ENCODE assay signal across 18 mouse cellular contexts in the genomic region with DNA sequence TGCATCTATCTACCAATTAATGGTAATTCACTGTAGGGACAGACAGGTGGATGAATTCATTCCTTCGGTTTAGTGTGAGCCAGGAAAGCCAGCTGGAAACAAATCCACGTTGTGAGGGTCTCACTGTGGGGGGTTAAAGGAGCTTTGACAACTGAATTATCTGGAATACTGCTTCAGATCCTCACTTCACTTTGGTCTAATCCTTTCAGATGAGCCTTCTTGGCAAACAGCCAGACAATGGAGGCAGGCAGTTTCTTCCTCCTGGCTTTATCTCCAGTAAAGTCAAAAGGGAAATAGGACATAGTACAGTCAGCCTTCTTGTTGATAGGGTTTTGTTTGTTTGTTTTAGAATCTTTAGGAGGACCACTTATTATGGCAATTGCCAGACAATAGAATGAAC. TPM values are rescaled to one million over a fixed set of nuclear protein-coding genes. Genes with fewer than 3 reads are reported as not detected.
DNase-seq lines count a peak whose midpoint lies in the region; ATAC-seq lines count a peak whose summit lies in the region.
"Had no signal": no experiment of that assay in that cellular context is flagged by ENCODE, and none has a peak within 500 bp of the region (broad histone marks: within the 10 kb centered on the region; RNA-seq: fewer than 3 reads in every experiment).

No protein-coding gene starts in this region.

- 0% methylated on average over 2 of the region's 2 CpGs for WGBS in forebrain, embryonic 14.5 days
- WGBS in forebrain, embryonic 15.5 days, result 0% methylated on average over 2 of the region's 2 CpGs

- no peak overlapping the region for H3K4me3 ChIP-seq in forebrain, embryonic 14.5 days (ENCODE audit: low read depth, low read length)
- H3K4me3 ChIP-seq in forebrain, embryonic 15.5 days, result no peak overlapping the region
- H3K4me3 ChIP-seq: heart, adult 2 months; limb, embryonic 13.5 days; lung, embryonic 15.5 days; neural tube, embryonic 15.5 days had no signal

- H3K27me3 ChIP-seq in forebrain, embryonic 14.5 days (replicated peaks; ENCODE audit: control insufficient read depth, insufficient read depth, low read length), result no peaks in the 10 kb centered on the region
- H3K27me3 ChIP-seq in forebrain, embryonic 15.5 days, result no peaks in the 10 kb centered on the region
- H3K27me3 ChIP-seq: limb, embryonic 13.5 days; lung, embryonic 15.5 days; neural tube, embryonic 15.5 days; Patski had no signal

- intact Hi-C loops in left cerebral cortex, postnatal 4 days (cut with DNase I), result no loop called here
- intact Hi-C loops in left cerebral cortex, postnatal 36 days (cut with DNase I), result no loop called here

- no peak overlapping the region for H3K27ac ChIP-seq in forebrain, embryonic 14.5 days (ENCODE audit: low read depth, low read length)
- no peak overlapping the region for H3K27ac ChIP-seq in forebrain, embryonic 15.5 days (replicated peaks)
- H3K27ac ChIP-seq: heart, adult 2 months; limb, embryonic 13.5 days; lung, embryonic 15.5 days; neural tube, embryonic 15.5 days had no signal

- H3K4me2 ChIP-seq in forebrain, embryonic 14.5 days (ENCODE audit: low read length), result no peak overlapping the region
- H3K4me2 ChIP-seq in forebrain, embryonic 15.5 days (replicated peaks), result no peak overlapping the region
- H3K4me2 ChIP-seq: limb, embryonic 13.5 days; lung, embryonic 15.5 days; neural tube, embryonic 15.5 days had no signal

- H3K9ac ChIP-seq in forebrain, embryonic 14.5 days (ENCODE audit: low read length), result no peak overlapping the region
- H3K9ac ChIP-seq in forebrain, embryonic 15.5 days (replicated peaks), result no peak overlapping the region
- H3K9ac ChIP-seq: limb, embryonic 13.5 days; lung, embryonic 15.5 days; neural tube, embryonic 15.5 days had no signal

- peak; percentile 63 for DNase-seq in forebrain, embryonic 14.5 days (ENCODE audit: low spot score)
- peak; percentile 57 for DNase-seq in left cerebral cortex, postnatal 4 days
- no peak for DNase-seq in left cerebral cortex, postnatal 36 days (ENCODE audit: low spot score in 2 of 2)
- DNase-seq in A20 (ENCODE audit: low read depth, low spot score) (peak; percentile 26), adipocyte (ENCODE audit: low spot score) (peak; percentile 55)
- DNase-seq in spleen, postnatal 10 days (ENCODE audit: low spot score in 2 of 2), result no peak
- no peak for DNase-seq in gastrocnemius, postnatal 10 days
- DNase-seq: adrenal gland, postnatal 25 days; heart, adult 2 months; heart, postnatal 36 days; layer of hippocampus, postnatal 36 days; right cerebral cortex, postnatal 25 days; thymus, postnatal 25 days had no signal

- 0 out of 2 replicates have a peak, but pooled peaks cover 3% of the 10 kb centered on the region for H3K4me1 ChIP-seq in forebrain, embryonic 14.5 days (ENCODE audit: control insufficient read depth, insufficient read depth, low read length)
- H3K4me1 ChIP-seq in forebrain, embryonic 15.5 days, result no peaks in the 10 kb centered on the region
- H3K4me1 ChIP-seq: limb, embryonic 13.5 days; lung, embryonic 15.5 days; neural tube, embryonic 15.5 days had no signal

- H3K36me3 ChIP-seq in forebrain, embryonic 14.5 days (ENCODE audit: control insufficient read depth, insufficient read depth, low read length), result no peaks in the 10 kb centered on the region
- H3K36me3 ChIP-seq in forebrain, embryonic 15.5 days, result no peaks in the 10 kb centered on the region
- H3K36me3 ChIP-seq: limb, embryonic 13.5 days; lung, embryonic 15.5 days; neural tube, embryonic 15.5 days had no signal

- no peak for ATAC-seq in forebrain, embryonic 14.5 days
- ATAC-seq in forebrain, embryonic 15.5 days (replicated peaks), result no peak
- ATAC-seq: Patski had no signal

- H3K9me3 ChIP-seq in forebrain, embryonic 14.5 days (replicated peaks; ENCODE audit: control insufficient read depth, low read length), result no peaks in the 10 kb centered on the region
- H3K9me3 ChIP-seq in forebrain, embryonic 15.5 days, result no peaks in the 10 kb centered on the region
- H3K9me3 ChIP-seq: limb, embryonic 13.5 days; lung, embryonic 15.5 days; neural tube, embryonic 15.5 days had no signal

RNA-seq across cellular contexts. Expression of gene Cep350, which starts 16.3 kb away (rescaled TPM):
- 8.1 and 10.1 TPM in 2 replicates for polyA plus RNA-seq in forebrain, embryonic 14.5 days (2014; fragmentation: Nextera tagmentation; extraction: Ambion mirVana)
- polyA plus RNA-seq in forebrain, embryonic 15.5 days (2015; fragmentation: Nextera tagmentation; extraction: Ambion mirVana), result 10.7 and 12.3 TPM in 2 replicates
- total RNA-seq in left cerebral cortex, postnatal 4 days (2021), result 10 to 100 TPM; 49.9 to 52.8 TPM
- total RNA-seq in left cerebral cortex, postnatal 36 days (2021), result 10 to 100 TPM; 42.8 to 52.9 TPM
- total RNA-seq in gastrocnemius, postnatal 10 days (2021), result 10 to 100 TPM; 33.6 to 37.5 TPM

RNA-seq across cellular contexts. Expression of gene Tor1aip2, which starts 45.8 kb away (rescaled TPM):
- polyA plus RNA-seq in forebrain, embryonic 14.5 days (2014; fragmentation: Nextera tagmentation; extraction: Ambion mirVana), result 87.9 and 92.0 TPM in 2 replicates
- 69.7 and 73.6 TPM in 2 replicates for polyA plus RNA-seq in forebrain, embryonic 15.5 days (2015; fragmentation: Nextera tagmentation; extraction: Ambion mirVana)
- total RNA-seq in left cerebral cortex, postnatal 4 days (2021), result 10 to 100 TPM; 51.4 to 54.7 TPM
- total RNA-seq in left cerebral cortex, postnatal 36 days (2021), result 10 to 100 TPM; 48.5 to 51.0 TPM
- total RNA-seq in gastrocnemius, postnatal 10 days (2021), result 10 to 100 TPM; 64.9 to 78.2 TPM

RNA-seq across cellular contexts. Expression of gene Tor1aip1, which starts 46.9 kb away (rescaled TPM):
- 24.3 and 29.7 TPM in 2 replicates for polyA plus RNA-seq in forebrain, embryonic 14.5 days (2014; fragmentation: Nextera tagmentation; extraction: Ambion mirVana)
- polyA plus RNA-seq in forebrain, embryonic 15.5 days (2015; fragmentation: Nextera tagmentation; extraction: Ambion mirVana), result 24.9 and 25.2 TPM in 2 replicates
- 10 to 100 TPM; 17.4 to 20.6 TPM for total RNA-seq in left cerebral cortex, postnatal 4 days (2021)
- 10 to 100 TPM; 26.4 to 30.6 TPM for total RNA-seq in left cerebral cortex, postnatal 36 days (2021)
- total RNA-seq in gastrocnemius, postnatal 10 days (2021), result 10 to 100 TPM; 74.1 to 76.2 TPM

Comparison
In these comparisons a context has a peak if more than half of its experiments do, and no peak if none do; other contexts are left out.
1. DNase-seq: peak in forebrain, embryonic 14.5 days (single experiment), left cerebral cortex, postnatal 4 days (single experiment), A20 (single experiment) and adipocyte (single experiment); none in left cerebral cortex, postnatal 36 days (0 of 2), spleen, postnatal 10 days (0 of 2) and gastrocnemius, postnatal 10 days (single experiment).